Mouse (Mus musculus) erythroblast, embryonic 14.5 days (primary cell): ENCODE measurements around the gene Gm3880. TPM values are rescaled to one million over a fixed set of nuclear protein-coding genes. Genes with fewer than 3 reads are reported as not detected.

Experiments
- H3K27me3 ChIP-seq: 2 replicates; pipeline ENCODE4 v1.6.1; 2012; ENCODE audit warnings: inconsistent platforms; ENCODE audit not compliant: control insufficient read depth
- H3K36me3 ChIP-seq: 2 replicates; pipeline ENCODE4 v1.6.1; 2012; ENCODE audit warnings: mild to moderate bottlenecking, inconsistent platforms; ENCODE audit not compliant: control insufficient read depth
- H3K4me1 ChIP-seq: 2 replicates; pipeline ENCODE4 v1.6.1; 2012; ENCODE audit warnings: inconsistent platforms; ENCODE audit not compliant: control insufficient read depth
- H3K4me3 ChIP-seq: replicated peaks from 2 replicates; pipeline ENCODE3; 2012; ENCODE audit warnings: moderate library complexity, mild to moderate bottlenecking, inconsistent platforms
- H3K9me3 ChIP-seq: 2 replicates; pipeline ENCODE4 v1.6.1; 2012; ENCODE audit warnings: low read length, inconsistent platforms, mixed read lengths; ENCODE audit not compliant: control insufficient read depth
- GATA1 ChIP-seq: IDR thresholded peaks from 2 replicates; pipeline ENCODE4 v1.6.1; 2012; ENCODE audit warnings: low read length, inconsistent platforms, mixed read lengths
- TAL1 ChIP-seq: IDR thresholded peaks from 3 replicates; pipeline ENCODE4 v1.6.1; 2012; ENCODE audit warnings: low read length, inconsistent platforms, mixed read lengths
- polyA plus RNA-seq: library from polyadenylated mRNA; stranded (reverse); fragments of >175 nt; gene quantifications from 2 replicates; pipeline ENCODE4 v1.2.3, GENCODE M21; 2012

Gene Gm3880
- polyA plus RNA-seq, 1 experiment: not detected

GRCm38 (mm10) chrX:102643823-102644572, 42.8 kb downstream of the Gm3880 start, which contains the start of gene Phka1:
Gene Phka1, minus strand, starts transcription at chrX:102644246.
- H3K4me1 ChIP-seq: peaks cover 6% of the 10 kb centered on the region
- peaks cover 30% of the 10 kb centered on the region for H3K27me3 ChIP-seq
- no peaks in the 10 kb centered on the region for H3K36me3 ChIP-seq
- peak within 1 kb of the TSS; percentile 62 for H3K4me3 ChIP-seq
- H3K9me3 ChIP-seq: peaks cover 4% of the 10 kb centered on the region
- TF ChIP-seq TAL1: no peak
- no peak for TF ChIP-seq GATA1

Other genes starting within 250 kb of the Gm3880 start
- gene Hdac8, start 181.6 kb downstream of the Gm3880 start, polyA plus RNA-seq: 0.09 and 0.10 TPM in 2 replicates
- not detected in 2 replicates for gene Phka1, start 42.7 kb downstream of the Gm3880 start, polyA plus RNA-seq
- gene Gm9112, start 20.7 kb upstream of the Gm3880 start, polyA plus RNA-seq: not detected in 2 replicates
- gene Dmrtc1b, start 20.9 kb upstream of the Gm3880 start, polyA plus RNA-seq: not detected in 2 replicates
- not detected in 2 replicates for gene Dmrtc1c1, start 116.0 kb upstream of the Gm3880 start, polyA plus RNA-seq
- gene Dmrtc1c2, start 167.6 kb upstream of the Gm3880 start, polyA plus RNA-seq: not detected in 2 replicates
- not detected in 2 replicates for gene 1700031F05Rik, start 181.0 kb upstream of the Gm3880 start, polyA plus RNA-seq
- not detected in 2 replicates for gene Dmrtc1a, start 221.7 kb upstream of the Gm3880 start, polyA plus RNA-seq
- not detected in 2 replicates for gene 1700011M02Rik, start 221.9 kb upstream of the Gm3880 start, polyA plus RNA-seq
- gene 1700018G05Rik, start 241.4 kb upstream of the Gm3880 start, polyA plus RNA-seq: not detected in 2 replicates